Mouse (Mus musculus): ENCODE measurements around the gene Metap1d. TPM values are rescaled to one million over a fixed set of nuclear protein-coding genes. Genes with fewer than 3 reads are reported as not detected.
A peak's percentile ranks its signal among the peaks of the same experiment; 100 is the strongest.

Metap1d gene
- polyA plus RNA-seq (2014; fragmentation: Nextera tagmentation; extraction: Ambion mirVana): 43.1 and 44.4 TPM in 2 replicates

GRCm38 (mm10) chr2:71453161-71453916 lies at the start of gene Metap1d:
Gene Metap1d, plus strand, starts transcription at chr2:71453276.
- H3K4me1 ChIP-seq (ENCODE audit: control insufficient read depth in 2 of 2, insufficient read depth in 2 of 2, low read length in 2 of 2): peaks cover 0 to 10% of the 10 kb centered on the region in 2 experiments; a peak in 1 of 4 replicates
- peak within 1 kb of the TSS; percentile 52 to 68 for H3K4me3 ChIP-seq (ENCODE audit: control insufficient read depth in 1 of 2, insufficient read depth in 1 of 2, low read depth in 1 of 2, low read length in 2 of 2)
- peak within 1 kb of the TSS; percentile 89 for H3K4me2 ChIP-seq (ENCODE audit: low read length)
- no peaks in the 10 kb centered on the region for H3K36me3 ChIP-seq (ENCODE audit: control insufficient read depth, insufficient read depth, low read length)
- H3K27ac ChIP-seq (replicated peaks in 1 of 2; ENCODE audit: control insufficient read depth in 1 of 2, insufficient read depth in 1 of 2, low read depth in 2 of 2, low read length in 2 of 2): peak within 1 kb of the TSS in 1 of 2 experiments; percentile 4; a peak in 2 of 4 replicates
- no peaks in the 10 kb centered on the region for H3K27me3 ChIP-seq (ENCODE audit: control insufficient read depth, insufficient read depth, low read length)
- H3K9me3 ChIP-seq (ENCODE audit: control insufficient read depth, low read length): no peaks in the 10 kb centered on the region
- peak; percentile 91 for ATAC-seq (ENCODE audit: insufficient number of reproducible peaks, insufficient read depth, low FRiP score, low read depth)
- under 1% methylated on average over 61 of the region's 61 CpGs for WGBS
- peak within 1 kb of the TSS; percentile 67 for H3K9ac ChIP-seq (ENCODE audit: low read length)

DNA sequence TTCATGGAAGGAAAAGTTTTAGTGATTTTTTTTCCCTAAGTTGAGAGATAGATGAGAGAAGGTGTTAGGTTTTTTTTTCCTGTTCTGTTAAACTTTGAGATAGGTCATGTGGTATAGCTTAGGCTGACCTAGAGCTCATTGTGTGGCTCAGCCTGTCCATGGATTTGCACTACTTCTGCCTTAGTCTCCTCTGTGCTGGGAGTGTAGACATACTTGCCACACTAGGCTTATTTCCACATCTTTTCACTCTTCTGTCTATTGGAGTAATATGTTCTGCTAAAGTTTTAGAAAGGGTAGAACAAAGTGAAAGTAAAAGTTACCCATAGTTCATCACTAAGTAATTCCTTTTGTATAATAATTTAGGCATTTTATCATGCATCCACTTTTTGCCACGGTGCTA lies 47.5 kb upstream of the Metap1d start:
- ATAC-seq (ENCODE audit: insufficient number of reproducible peaks, insufficient read depth, low FRiP score, low read depth): no peak
- H3K27ac ChIP-seq (replicated peaks in 1 of 2; ENCODE audit: control insufficient read depth in 1 of 2, insufficient read depth in 1 of 2, low read depth in 2 of 2, low read length in 2 of 2): no peak overlapping the region
- H3K27me3 ChIP-seq (ENCODE audit: control insufficient read depth, insufficient read depth, low read length): no peaks in the 10 kb centered on the region
- 88% methylated on average over 1 of the region's 1 CpGs for WGBS
- no peak overlapping the region for H3K4me3 ChIP-seq (ENCODE audit: control insufficient read depth in 1 of 2, insufficient read depth in 1 of 2, low read depth in 1 of 2, low read length in 2 of 2)
- H3K36me3 ChIP-seq (ENCODE audit: control insufficient read depth, insufficient read depth, low read length): peaks cover 21% of the 10 kb centered on the region
- H3K4me1 ChIP-seq (ENCODE audit: control insufficient read depth in 2 of 2, insufficient read depth in 2 of 2, low read length in 2 of 2): no peaks in the 10 kb centered on the region
- H3K9ac ChIP-seq (ENCODE audit: low read length): no peak overlapping the region
- H3K4me2 ChIP-seq (ENCODE audit: low read length): no peak overlapping the region
- no peaks in the 10 kb centered on the region for H3K9me3 ChIP-seq (ENCODE audit: control insufficient read depth, low read length)

DNA sequence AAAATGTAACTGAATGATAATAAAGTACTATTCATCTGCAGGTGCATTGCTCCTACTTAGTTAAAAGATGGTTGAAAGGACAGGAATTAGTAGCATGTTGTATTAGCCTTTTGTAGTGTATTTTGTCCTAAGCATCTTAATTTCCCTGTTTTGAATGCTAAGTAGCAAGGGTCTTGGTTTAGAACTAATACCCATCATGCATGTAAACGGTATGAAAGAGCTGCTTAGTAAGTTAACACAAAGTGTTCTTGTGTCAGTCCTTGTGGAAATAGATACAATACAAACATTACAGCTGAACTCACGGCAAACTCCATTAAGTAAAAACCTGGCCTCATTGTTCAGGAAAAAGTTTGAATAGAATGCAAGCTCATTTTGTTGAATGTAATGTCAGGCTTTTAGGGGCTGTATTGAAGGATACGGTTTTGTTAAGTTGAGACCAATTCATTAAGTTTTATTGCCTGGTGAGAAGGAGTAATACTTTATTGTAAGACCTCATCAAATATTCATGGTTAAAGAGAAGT lies 34.3 kb upstream of the Metap1d start:
- 91% methylated on average over 3 of the region's 3 CpGs for WGBS
- H3K4me3 ChIP-seq (ENCODE audit: control insufficient read depth in 1 of 2, insufficient read depth in 1 of 2, low read depth in 1 of 2, low read length in 2 of 2): no peak overlapping the region
- H3K27me3 ChIP-seq (ENCODE audit: control insufficient read depth, insufficient read depth, low read length): no peaks in the 10 kb centered on the region
- no peak overlapping the region for H3K27ac ChIP-seq (replicated peaks in 1 of 2; ENCODE audit: control insufficient read depth in 1 of 2, insufficient read depth in 1 of 2, low read depth in 2 of 2, low read length in 2 of 2)
- no peak overlapping the region for H3K4me2 ChIP-seq (ENCODE audit: low read length)
- no peak for ATAC-seq (ENCODE audit: insufficient number of reproducible peaks, insufficient read depth, low FRiP score, low read depth)
- H3K4me1 ChIP-seq (ENCODE audit: control insufficient read depth in 2 of 2, insufficient read depth in 2 of 2, low read length in 2 of 2): no peaks in the 10 kb centered on the region
- no peaks in the 10 kb centered on the region for H3K9me3 ChIP-seq (ENCODE audit: control insufficient read depth, low read length)
- H3K9ac ChIP-seq (ENCODE audit: low read length): no peak overlapping the region
- H3K36me3 ChIP-seq (ENCODE audit: control insufficient read depth, insufficient read depth, low read length): peaks cover 44% of the 10 kb centered on the region

- peaks cover 0 to 3% of the 10 kb centered on the region in 2 experiments; a peak in 1 of 4 replicates for H3K4me1 ChIP-seq (ENCODE audit: control insufficient read depth in 2 of 2, insufficient read depth in 2 of 2, low read length in 2 of 2)
- ATAC-seq (ENCODE audit: insufficient number of reproducible peaks, insufficient read depth, low FRiP score, low read depth): no peak
- no peak overlapping the region for H3K9ac ChIP-seq (ENCODE audit: low read length)
- WGBS: 86% methylated on average over 3 of the region's 3 CpGs
- no peak overlapping the region for H3K4me2 ChIP-seq (ENCODE audit: low read length)
- H3K36me3 ChIP-seq (ENCODE audit: control insufficient read depth, insufficient read depth, low read length): peaks cover 44% of the 10 kb centered on the region
- no peaks in the 10 kb centered on the region for H3K27me3 ChIP-seq (ENCODE audit: control insufficient read depth, insufficient read depth, low read length)
- H3K9me3 ChIP-seq (ENCODE audit: control insufficient read depth, low read length): no peaks in the 10 kb centered on the region
- H3K4me3 ChIP-seq (ENCODE audit: control insufficient read depth in 1 of 2, insufficient read depth in 1 of 2, low read depth in 1 of 2, low read length in 2 of 2): no peak overlapping the region
- H3K27ac ChIP-seq (replicated peaks in 1 of 2; ENCODE audit: control insufficient read depth in 1 of 2, insufficient read depth in 1 of 2, low read depth in 2 of 2, low read length in 2 of 2): no peak overlapping the region
These were observed 33.7 kb upstream of the Metap1d start for GRCm38 (mm10) chr2:71419408-71419807.

DNA sequence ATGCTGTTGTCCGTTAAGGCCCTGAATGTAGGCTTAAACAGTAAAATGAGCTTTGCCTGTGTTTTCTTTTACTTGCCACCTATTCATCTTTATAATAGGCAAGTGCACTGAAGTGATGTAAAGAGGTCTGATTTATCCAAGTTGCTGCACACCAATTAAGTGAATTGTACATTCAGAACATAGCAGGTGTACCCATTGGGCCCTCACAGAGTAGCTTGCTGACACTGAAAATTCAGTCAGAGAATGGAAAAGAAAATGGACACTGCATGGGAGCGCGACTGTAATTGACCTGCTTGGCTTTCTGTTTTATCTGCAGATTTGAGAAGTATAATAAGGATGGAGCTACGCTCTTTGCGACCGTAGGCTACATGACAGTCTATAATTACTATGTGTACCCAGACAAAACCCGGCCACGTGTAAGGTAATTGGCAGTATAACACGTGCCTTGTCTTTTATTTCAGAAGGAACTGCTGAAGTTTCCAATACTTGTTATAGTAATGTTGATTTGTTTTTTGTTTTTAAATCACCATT lies 32.1 kb upstream of the Metap1d start:
- peaks cover 0 to 3% of the 10 kb centered on the region in 2 experiments; a peak in 1 of 4 replicates for H3K4me1 ChIP-seq (ENCODE audit: control insufficient read depth in 2 of 2, insufficient read depth in 2 of 2, low read length in 2 of 2)
- 94% methylated on average over 9 of the region's 9 CpGs for WGBS
- H3K4me2 ChIP-seq (ENCODE audit: low read length): no peak overlapping the region
- H3K27me3 ChIP-seq (ENCODE audit: control insufficient read depth, insufficient read depth, low read length): no peaks in the 10 kb centered on the region
- ATAC-seq (ENCODE audit: insufficient number of reproducible peaks, insufficient read depth, low FRiP score, low read depth): no peak
- no peak overlapping the region for H3K27ac ChIP-seq (replicated peaks in 1 of 2; ENCODE audit: control insufficient read depth in 1 of 2, insufficient read depth in 1 of 2, low read depth in 2 of 2, low read length in 2 of 2)
- no peak overlapping the region for H3K9ac ChIP-seq (ENCODE audit: low read length)
- H3K4me3 ChIP-seq (ENCODE audit: control insufficient read depth in 1 of 2, insufficient read depth in 1 of 2, low read depth in 1 of 2, low read length in 2 of 2): no peak overlapping the region
- no peaks in the 10 kb centered on the region for H3K9me3 ChIP-seq (ENCODE audit: control insufficient read depth, low read length)
- H3K36me3 ChIP-seq (ENCODE audit: control insufficient read depth, insufficient read depth, low read length): peaks cover 39% of the 10 kb centered on the region

- Histone ChIP-seq H3K4me1 (ENCODE audit: control insufficient read depth in 2 of 2, insufficient read depth in 2 of 2, low read length in 2 of 2) (peaks cover 0 to 3% of the 10 kb centered on the region in 2 experiments; a peak in 1 of 4 replicates), H3K27me3 (ENCODE audit: control insufficient read depth, insufficient read depth, low read length) (no peaks in the 10 kb centered on the region), H3K9ac (ENCODE audit: low read length) (no peak overlapping the region), H3K27ac (replicated peaks in 1 of 2; ENCODE audit: control insufficient read depth in 1 of 2, insufficient read depth in 1 of 2, low read depth in 2 of 2, low read length in 2 of 2) (peak overlapping the region; percentile 56 to 62; a peak in 3 of 4 replicates), H3K36me3 (ENCODE audit: control insufficient read depth, insufficient read depth, low read length) (peaks cover 51% of the 10 kb centered on the region), H3K9me3 (ENCODE audit: control insufficient read depth, low read length) (no peaks in the 10 kb centered on the region), H3K4me3 (ENCODE audit: control insufficient read depth in 1 of 2, insufficient read depth in 1 of 2, low read depth in 1 of 2, low read length in 2 of 2) (no peak overlapping the region), H3K4me2 (ENCODE audit: low read length) (no peak overlapping the region)
- 21% methylated on average over 4 of the region's 4 CpGs for WGBS
- no peak; the same call in 1 of the 2 replicates for ATAC-seq (ENCODE audit: insufficient number of reproducible peaks, insufficient read depth, low FRiP score, low read depth)
These were observed 28.5 kb upstream of the Metap1d start for GRCm38 (mm10) chr2:71424545-71424944.

DNA sequence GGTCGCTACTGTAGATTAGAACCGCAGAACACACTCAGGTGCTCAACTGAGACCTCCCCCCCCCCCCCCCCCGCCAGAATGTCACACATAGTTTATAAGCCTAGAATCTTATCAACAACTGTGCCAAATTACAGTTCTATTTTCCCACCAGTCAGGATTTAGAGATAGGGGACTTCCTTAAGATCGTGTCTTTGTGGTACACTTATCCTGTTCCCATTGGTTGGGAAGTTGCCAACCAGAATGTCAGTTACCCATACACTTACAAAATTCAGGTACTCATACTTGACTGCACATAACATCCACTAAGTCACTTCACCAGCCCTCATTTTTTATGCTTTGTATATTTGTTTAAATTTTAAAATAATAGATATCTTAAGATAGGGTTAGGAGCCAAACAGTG lies 17.6 kb upstream of the Metap1d start:
- ATAC-seq (ENCODE audit: insufficient number of reproducible peaks, insufficient read depth, low FRiP score, low read depth): no peak
- Histone ChIP-seq H3K27me3 (ENCODE audit: control insufficient read depth, insufficient read depth, low read length) (no peaks in the 10 kb centered on the region), H3K4me3 (ENCODE audit: control insufficient read depth in 1 of 2, insufficient read depth in 1 of 2, low read depth in 1 of 2, low read length in 2 of 2) (no peak overlapping the region), H3K4me2 (ENCODE audit: low read length) (no peak overlapping the region), H3K4me1 (ENCODE audit: control insufficient read depth in 2 of 2, insufficient read depth in 2 of 2, low read length in 2 of 2) (no peaks in the 10 kb centered on the region), H3K36me3 (ENCODE audit: control insufficient read depth, insufficient read depth, low read length) (peaks cover 70% of the 10 kb centered on the region), H3K9ac (ENCODE audit: low read length) (no peak overlapping the region), H3K27ac (replicated peaks in 1 of 2; ENCODE audit: control insufficient read depth in 1 of 2, insufficient read depth in 1 of 2, low read depth in 2 of 2, low read length in 2 of 2) (no peak overlapping the region), H3K9me3 (ENCODE audit: control insufficient read depth, low read length) (no peaks in the 10 kb centered on the region)
- WGBS: 76% methylated on average over 4 of the region's 4 CpGs

All from heart, embryonic 14.5 days (tissue).